Mouse (Mus musculus) CH12.LX (cell line): ENCODE data around the gene Tgfa. TPM values are rescaled to one million over a fixed set of nuclear protein-coding genes. Genes with fewer than 3 reads are reported as not detected.

ENCODE experiments used
- DNase-seq: peaks from one replicate; pipeline ENCODE4 v3.0.0-alpha.2; 2013; ENCODE audit errors: extremely low read depth
- H3K27ac ChIP-seq: 2 replicates; pipeline ENCODE4 v1.5.1; 2012; ENCODE audit warnings: low read depth, mild to moderate bottlenecking, control low read depth, moderate library complexity; ENCODE audit not compliant: insufficient read depth
- H3K27me3 ChIP-seq: replicated peaks from 2 replicates; pipeline ENCODE3; 2012; ENCODE audit warnings: inconsistent platforms
- H3K36me3 ChIP-seq, 2 experiments: replicated peaks in 1 of 2; 2 replicates each; pipeline versions ENCODE3 to v1.6.1; 2012; ENCODE audit warnings: inconsistent platforms in 1 of 2, low read length in 1 of 2, mild to moderate bottlenecking in 1 of 2, mixed read lengths in 1 of 2, moderate library complexity in 1 of 2; ENCODE audit not compliant: control insufficient read depth in 1 of 2, insufficient read depth in 1 of 2
- H3K4me1 ChIP-seq, 2 experiments: 2 replicates each; pipeline ENCODE4 v1.6.1; 2012; ENCODE audit warnings: inconsistent platforms in 1 of 2, moderate library complexity in 1 of 2; ENCODE audit not compliant: insufficient read depth in 2 of 2, control insufficient read depth in 1 of 2
- H3K4me2 ChIP-seq: 2 replicates; pipeline ENCODE4 v1.6.1; 2012; ENCODE audit warnings: low read depth, mild to moderate bottlenecking, control low read depth; ENCODE audit not compliant: poor library complexity, insufficient read depth, severe bottlenecking
- H3K4me3 ChIP-seq, 3 experiments: fragments of 150-350 bp in 1 of 3; sonication (generic) in 1 of 3; replicated peaks in 1 of 3; 2 replicates each; pipeline versions ENCODE3 to v1.5.1; 2011 to 2012; ENCODE audit warnings: low read depth in 2 of 3, low read length in 2 of 3, mild to moderate bottlenecking in 2 of 3, moderate library complexity in 2 of 3, control low read depth in 1 of 3, improper control_type of control experiment in 1 of 3, inconsistent platforms in 1 of 3, mixed read lengths in 1 of 3; ENCODE audit not compliant: poor library complexity in 1 of 3
- H3K79me2 ChIP-seq: replicated peaks from 2 replicates; pipeline ENCODE4 v1.6.1; 2012; ENCODE audit warnings: mild to moderate bottlenecking, moderate library complexity; ENCODE audit not compliant: control insufficient read depth, poor library complexity, insufficient read depth, severe bottlenecking; ENCODE audit errors: extremely low read depth
- H3K9ac ChIP-seq: 2 replicates; pipeline ENCODE4 v1.6.1; 2012; ENCODE audit warnings: low read depth, mild to moderate bottlenecking, control low read depth, moderate library complexity; ENCODE audit not compliant: insufficient read depth
- H3K9me3 ChIP-seq: replicated peaks from 2 replicates; pipeline ENCODE3; 2012; ENCODE audit warnings: low read length, inconsistent platforms, mixed read lengths
- CHD1 ChIP-seq: IDR thresholded peaks from 2 replicates; pipeline ENCODE4 v1.6.1; 2012; ENCODE audit warnings: low read depth, low read length, improper control_type of control experiment, inconsistent platforms
- CHD2 ChIP-seq: IDR thresholded peaks from 2 replicates; pipeline ENCODE4 v1.6.1; 2011; ENCODE audit warnings: low read length, improper control_type of control experiment
- ELF1 ChIP-seq: IDR thresholded peaks from 2 replicates; pipeline ENCODE4 v1.6.1; 2014; ENCODE audit warnings: low read depth, mild to moderate bottlenecking, inconsistent platforms, low read length, improper control_type of control experiment
- GABPA ChIP-seq: IDR thresholded peaks from 2 replicates; pipeline ENCODE4 v1.6.1; 2012; ENCODE audit warnings: low read depth, low read length, improper control_type of control experiment, inconsistent platforms; ENCODE audit not compliant: insufficient replicate concordance
- HCFC1 ChIP-seq: IDR thresholded peaks from 2 replicates; pipeline ENCODE4 v1.6.1; 2012; ENCODE audit warnings: low read depth, mild to moderate bottlenecking, inconsistent platforms, low read length, improper control_type of control experiment
- IRF4 ChIP-seq: IDR thresholded peaks from 2 replicates; pipeline ENCODE4 v1.6.1; 2014; ENCODE audit warnings: low read depth, mild to moderate bottlenecking, inconsistent platforms, low read length, improper control_type of control experiment
- JUN ChIP-seq: IDR thresholded peaks from 2 replicates; pipeline ENCODE4 v1.6.1; 2011; ENCODE audit warnings: low read depth, mild to moderate bottlenecking, low read length, improper control_type of control experiment, moderate library complexity; ENCODE audit not compliant: insufficient read depth
- MAFK ChIP-seq: IDR thresholded peaks from 2 replicates; pipeline ENCODE4 v1.6.1; 2011; ENCODE audit warnings: low read length, improper control_type of control experiment; ENCODE audit not compliant: insufficient replicate concordance
- MAX ChIP-seq: IDR thresholded peaks from 2 replicates; pipeline ENCODE4 v1.6.1; 2011; ENCODE audit warnings: low read length, improper control_type of control experiment
- MAZ ChIP-seq: IDR thresholded peaks from 2 replicates; pipeline ENCODE4 v1.6.1; 2012; ENCODE audit warnings: low read depth, mild to moderate bottlenecking, inconsistent platforms, low read length, improper control_type of control experiment, moderate library complexity
- MEF2A ChIP-seq: IDR thresholded peaks from 2 replicates; pipeline ENCODE4 v1.6.1; 2014; ENCODE audit warnings: low read depth, mild to moderate bottlenecking, inconsistent platforms, low read length, improper control_type of control experiment, borderline replicate concordance
- MXI1 ChIP-seq: IDR thresholded peaks from 2 replicates; pipeline ENCODE4 v1.6.1; 2011; ENCODE audit warnings: mild to moderate bottlenecking, low read depth, low read length, improper control_type of control experiment
- NRF1 ChIP-seq: IDR thresholded peaks from 2 replicates; pipeline ENCODE4 v1.6.1; 2014; ENCODE audit warnings: low read depth, mild to moderate bottlenecking, inconsistent platforms, low read length, improper control_type of control experiment, moderate library complexity
- PAX5 ChIP-seq: IDR thresholded peaks from 2 replicates; pipeline ENCODE4 v1.6.1; 2012; ENCODE audit warnings: low read length, inconsistent platforms, mixed read lengths
- POLR2AphosphoS2 ChIP-seq: IDR thresholded peaks from 2 replicates; pipeline ENCODE4 v1.6.1; 2011; ENCODE audit warnings: low read depth, low read length, improper control_type of control experiment
- RCOR1 ChIP-seq: conservative IDR thresholded peaks from 2 replicates; pipeline ENCODE4 v1.6.1; 2012; ENCODE audit warnings: low read depth, mild to moderate bottlenecking, inconsistent platforms, low read length, improper control_type of control experiment
- SIN3A ChIP-seq: IDR thresholded peaks from 2 replicates; pipeline ENCODE4 v1.6.1; 2012; ENCODE audit warnings: low read length, improper control_type of control experiment, inconsistent platforms
- SMC3 ChIP-seq: IDR thresholded peaks from 2 replicates; pipeline ENCODE4 v1.6.1; 2011; ENCODE audit warnings: low read depth, low read length, improper control_type of control experiment
- USF1 ChIP-seq: IDR thresholded peaks from 2 replicates; pipeline ENCODE4 v1.6.1; 2014; ENCODE audit warnings: low read depth, mild to moderate bottlenecking, inconsistent platforms, low read length, improper control_type of control experiment
- ZC3H11A ChIP-seq: IDR thresholded peaks from 2 replicates; pipeline ENCODE4 v1.6.1; 2012; ENCODE audit warnings: low read depth, mild to moderate bottlenecking, inconsistent platforms, low read length, improper control_type of control experiment
- ZKSCAN1 ChIP-seq: IDR thresholded peaks from 2 replicates; pipeline ENCODE4 v1.6.1; 2012; ENCODE audit warnings: low read depth, inconsistent platforms, low read length, improper control_type of control experiment, borderline replicate concordance
- ZMIZ1 ChIP-seq: IDR thresholded peaks from 2 replicates; pipeline ENCODE4 v1.6.1; 2012; ENCODE audit warnings: low read depth, mild to moderate bottlenecking, inconsistent platforms, low read length, improper control_type of control experiment
- ZNF384 ChIP-seq: IDR thresholded peaks from 2 replicates; pipeline ENCODE4 v1.6.1; 2012; ENCODE audit warnings: low read depth, low read length, improper control_type of control experiment, inconsistent platforms
- dilution Hi-C: fragments of 300-500 bp; cut with MboI; formaldehyde crosslinking; loops from 2 replicates; pipeline ENCODE4 v1.14.3; 2020; ENCODE audit warnings: low sequenced_read_pairs; ENCODE audit not compliant: extremely low pct_unique_long_range_greater_than_20kb, extremely low pct_ligation_motif_present
- in situ Hi-C: fragments of 300-500 bp; cut with MboI; formaldehyde crosslinking; loops from 3 replicates; pipeline ENCODE4 v1.14.3; 2019; ENCODE audit warnings: low sequenced_read_pairs, low pct_ligation_motif_present, low pct_unique_long_range_greater_than_20kb, mixed read lengths
- polyA plus RNA-seq: library from polyadenylated mRNA; unstranded; fragments of >175 nt; gene quantifications from 2 replicates; pipeline ENCODE4 v1.2.1, GENCODE M21; 2012; ENCODE audit warnings: low read depth; ENCODE audit not compliant: insufficient read length
- total RNA-seq, 2 experiments: library from RNA; depleted of rRNA; stranded (reverse); fragments of 300-350 nt in 1 of 2; fragments of >200 nt in 1 of 2; gene quantifications; 2 replicates each; pipeline ENCODE4 v1.2.3; 2012 to 2014

The Tgfa gene
- total and polyA plus RNA-seq, 3 experiments: not detected

DNA sequence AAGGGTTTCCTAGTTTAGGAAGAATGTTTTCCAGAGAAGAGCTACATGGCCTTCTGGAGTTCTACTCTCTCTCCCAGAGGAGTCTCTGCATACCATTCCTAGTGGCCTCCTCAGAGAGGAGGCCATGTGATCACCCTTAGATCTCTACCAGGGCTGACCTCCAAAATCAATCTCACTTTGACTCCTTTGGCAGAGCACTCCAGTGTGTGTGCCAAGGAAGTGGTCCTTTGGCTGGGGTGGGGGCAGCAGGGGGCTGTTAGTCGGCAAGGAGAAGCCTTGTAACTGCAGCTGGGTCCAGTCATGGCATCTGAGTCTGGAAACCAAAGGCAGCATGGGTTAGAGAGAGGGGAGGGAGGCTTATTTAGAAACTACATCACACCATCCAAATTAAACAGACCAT, 122.0 kb downstream of the Tgfa start:
- peaks cover 46% of the 10 kb centered on the region for H3K27me3 ChIP-seq
- in situ Hi-C loops: no loop called here
- no peak overlapping the region for H3K4me3 ChIP-seq
- H3K9ac ChIP-seq: no peak overlapping the region
- H3K36me3 ChIP-seq: no peaks in the 10 kb centered on the region
- TF ChIP-seq ZMIZ1: no peak
- no peak for TF ChIP-seq MAZ
- TF ChIP-seq CHD2: no peak
- TF ChIP-seq JUN: no peak
- no peak for TF ChIP-seq POLR2AphosphoS2
- no peak for TF ChIP-seq MAFK
- TF ChIP-seq MAX: no peak
- TF ChIP-seq USF1: no peak
- no peak for TF ChIP-seq ZNF384
- no peak for TF ChIP-seq ZC3H11A
- no peak for TF ChIP-seq CHD1
- no peak for TF ChIP-seq PAX5
- no peak for TF ChIP-seq MXI1
- TF ChIP-seq SMC3: no peak
- H3K4me2 ChIP-seq: no peak overlapping the region
- dilution Hi-C loops: no loop called here
- DNase-seq: no peak
- H3K4me1 ChIP-seq: no peaks in the 10 kb centered on the region
- H3K79me2 ChIP-seq: no peaks in the 10 kb centered on the region
- H3K9me3 ChIP-seq: no peaks in the 10 kb centered on the region
- no peak overlapping the region for H3K27ac ChIP-seq

DNA sequence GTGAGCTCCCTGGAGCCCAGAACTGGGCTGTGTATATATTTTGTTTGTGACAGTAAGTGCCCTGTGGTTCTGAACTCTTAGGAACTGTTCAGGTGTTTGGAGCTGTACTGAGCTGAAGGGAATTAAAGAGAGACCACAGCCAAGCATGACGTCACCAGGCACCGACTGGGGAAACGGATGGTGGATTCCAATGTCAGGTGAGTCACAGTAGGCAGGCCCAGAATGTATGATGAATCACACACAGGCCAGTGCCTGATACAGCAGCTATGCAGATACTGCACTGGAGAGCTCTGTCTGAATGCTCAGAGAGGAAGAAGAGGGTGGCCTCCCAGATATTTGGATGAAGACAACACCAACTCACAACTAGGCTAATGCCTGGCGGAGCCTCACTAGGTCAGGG, 123.8 kb downstream of the Tgfa start:
- H3K79me2 ChIP-seq: no peaks in the 10 kb centered on the region
- no peaks in the 10 kb centered on the region for H3K36me3 ChIP-seq
- peak; percentile 31 for DNase-seq
- TF ChIP-seq HCFC1 (no peak), ZKSCAN1 (no peak), MEF2A (no peak), SIN3A (no peak), IRF4 (no peak), RCOR1 (no peak), SMC3 (no peak), GABPA (no peak), ELF1 (no peak), NRF1 (no peak)
- in situ Hi-C loops (no loop called here), dilution Hi-C loops (no loop called here)
- H3K4me3 ChIP-seq: no peak overlapping the region
- no peak overlapping the region for H3K9ac ChIP-seq
- H3K27ac ChIP-seq: no peak overlapping the region
- peaks cover 2% of the 10 kb centered on the region for H3K9me3 ChIP-seq
- H3K4me1 ChIP-seq: peaks cover 0 to 6% of the 10 kb centered on the region in 2 experiments; a peak in 2 of 4 replicates
- peaks cover 29% of the 10 kb centered on the region for H3K27me3 ChIP-seq
- no peak overlapping the region for H3K4me2 ChIP-seq
